Comparison of ENCODE assay signal across 8 mouse cellular contexts in genomic region chr3:30765311-30766027, GRCm38 (mm10). TPM values are rescaled to one million over a fixed set of nuclear protein-coding genes. Genes with fewer than 3 reads are reported as not detected.
DNase-seq lines count a peak whose midpoint lies in the region; ATAC-seq and TF ChIP-seq lines count a peak whose summit lies in the region.
"Had no signal": no experiment of that assay in that cellular context is flagged by ENCODE, and none has a peak within 500 bp of the region (broad histone marks: within the 10 kb centered on the region; RNA-seq: fewer than 3 reads in every experiment).

No protein-coding gene starts in this region.

- dilution Hi-C loops in CH12.LX (cut with MboI; ENCODE audit: extremely low pct_ligation_motif_present, extremely low pct_unique_long_range_greater_than_20kb, low sequenced_read_pairs): no loop called here

- ATAC-seq in activated CD4-positive, CD25-positive, alpha-beta regulatory T cell, adult 4 months: peak; percentile 36
- peak; percentile 91 for ATAC-seq in intestine, embryonic 15.5 days
- no peak for ATAC-seq in neural tube, embryonic 15.5 days (ENCODE audit: low FRiP score)
- no peak for ATAC-seq in hindbrain, embryonic 16.5 days

- peak; percentile 22 to 41; a peak in 2 of 4 replicates for TF ChIP-seq CTCF in CH12.LX (conservative IDR thresholded peaks at IDR 0.05 in 1 of 2, IDR thresholded peaks at IDR 0.05 in 1 of 2; ENCODE audit: low read depth in 2 of 2, low read length in 2 of 2)

- TF ChIP-seq POLR2A in CH12.LX (IDR thresholded peaks at IDR 0.05; ENCODE audit: low read depth, low read length): no peak

- 59% methylated on average over 10 of the region's 10 CpGs for WGBS in intestine, embryonic 15.5 days
- 81% methylated on average over 10 of the region's 10 CpGs for whole genome bisulfite sequencing in neural tube, embryonic 15.5 days
- WGBS in hindbrain, embryonic 16.5 days: 80% methylated on average over 10 of the region's 10 CpGs

- H3K27ac ChIP-seq in CH12.LX (ENCODE audit: insufficient read depth, low read depth): no peak overlapping the region
- H3K27ac ChIP-seq in intestine, embryonic 15.5 days: no peak overlapping the region
- H3K27ac ChIP-seq in neural tube, embryonic 15.5 days (replicated peaks): no peak overlapping the region
- H3K27ac ChIP-seq in hindbrain, embryonic 16.5 days (ENCODE audit: low read depth, low read length): no peak overlapping the region
- H3K27ac ChIP-seq: hindbrain, embryonic 15.5 days had no signal

- H3K9ac ChIP-seq in CH12.LX (ENCODE audit: insufficient read depth, low read depth): no peak overlapping the region
- H3K9ac ChIP-seq in intestine, embryonic 15.5 days: no peak overlapping the region
- no peak overlapping the region for H3K9ac ChIP-seq in neural tube, embryonic 15.5 days (replicated peaks)
- H3K9ac ChIP-seq in hindbrain, embryonic 16.5 days (ENCODE audit: low read depth, low read length): no peak overlapping the region
- H3K9ac ChIP-seq: hindbrain, embryonic 15.5 days had no signal

- in situ Hi-C loops in CH12.LX (cut with MboI; ENCODE audit: low pct_ligation_motif_present, low pct_unique_long_range_greater_than_20kb, low sequenced_read_pairs): no loop called here

- H3K36me3 ChIP-seq in CH12.LX (replicated peaks in 1 of 2; ENCODE audit: control insufficient read depth in 1 of 2, insufficient read depth in 1 of 2, low read length in 1 of 2): no peaks in the 10 kb centered on the region
- H3K36me3 ChIP-seq in intestine, embryonic 15.5 days: no peaks in the 10 kb centered on the region
- no peaks in the 10 kb centered on the region for H3K36me3 ChIP-seq in neural tube, embryonic 15.5 days
- no peaks in the 10 kb centered on the region for H3K36me3 ChIP-seq in hindbrain, embryonic 16.5 days (ENCODE audit: control insufficient read depth, insufficient read depth, low read length)
- H3K36me3 ChIP-seq: hindbrain, embryonic 15.5 days had no signal

- no peaks in the 10 kb centered on the region for H3K79me2 ChIP-seq in CH12.LX (replicated peaks; ENCODE audit: control insufficient read depth, extremely low read depth, insufficient read depth, poor library complexity, severe bottlenecking)

- no peaks in the 10 kb centered on the region for H3K27me3 ChIP-seq in CH12.LX (replicated peaks)
- H3K27me3 ChIP-seq in intestine, embryonic 15.5 days (replicated peaks): no peaks in the 10 kb centered on the region
- H3K27me3 ChIP-seq in neural tube, embryonic 15.5 days (replicated peaks): no peaks in the 10 kb centered on the region
- no peaks in the 10 kb centered on the region for H3K27me3 ChIP-seq in hindbrain, embryonic 16.5 days (replicated peaks; ENCODE audit: control insufficient read depth, insufficient read depth, low read length)
- H3K27me3 ChIP-seq: hindbrain, embryonic 15.5 days had no signal

- H3K4me1 ChIP-seq in CH12.LX (ENCODE audit: control insufficient read depth in 1 of 2, insufficient read depth in 2 of 2): peaks cover 0 to 16% of the 10 kb centered on the region in 2 experiments; a peak in 2 of 4 replicates
- H3K4me1 ChIP-seq in intestine, embryonic 15.5 days (replicated peaks): no peaks in the 10 kb centered on the region
- H3K4me1 ChIP-seq in neural tube, embryonic 15.5 days: no peaks in the 10 kb centered on the region
- no peaks in the 10 kb centered on the region for H3K4me1 ChIP-seq in hindbrain, embryonic 16.5 days (ENCODE audit: control insufficient read depth, insufficient read depth, low read depth, low read length)
- H3K4me1 ChIP-seq: hindbrain, embryonic 15.5 days had no signal

- peak overlapping the region in 2 of 3 experiments; percentile 15 to 24 for H3K4me3 ChIP-seq in CH12.LX (replicated peaks in 1 of 3; ENCODE audit: low read depth in 2 of 3, low read length in 2 of 3, poor library complexity in 1 of 3)
- H3K4me3 ChIP-seq in intestine, embryonic 15.5 days (replicated peaks): no peak overlapping the region
- H3K4me3 ChIP-seq in neural tube, embryonic 15.5 days (replicated peaks): no peak overlapping the region
- H3K4me3 ChIP-seq in hindbrain, embryonic 16.5 days (ENCODE audit: low read length): no peak overlapping the region
- H3K4me3 ChIP-seq: hindbrain, embryonic 15.5 days had no signal

- no peaks in the 10 kb centered on the region for H3K9me3 ChIP-seq in CH12.LX (replicated peaks; ENCODE audit: low read length)
- no peaks in the 10 kb centered on the region for H3K9me3 ChIP-seq in intestine, embryonic 15.5 days
- H3K9me3 ChIP-seq in neural tube, embryonic 15.5 days (replicated peaks): no peaks in the 10 kb centered on the region
- H3K9me3 ChIP-seq in hindbrain, embryonic 16.5 days (ENCODE audit: control insufficient read depth, low read length): no peaks in the 10 kb centered on the region
- H3K9me3 ChIP-seq: hindbrain, embryonic 15.5 days had no signal

- peak overlapping the region; percentile 41; the same call in 1 of the 2 replicates for H3K4me2 ChIP-seq in CH12.LX (ENCODE audit: insufficient read depth, low read depth, poor library complexity, severe bottlenecking)
- no peak overlapping the region for H3K4me2 ChIP-seq in intestine, embryonic 15.5 days (replicated peaks)
- no peak overlapping the region for H3K4me2 ChIP-seq in neural tube, embryonic 15.5 days
- H3K4me2 ChIP-seq in hindbrain, embryonic 16.5 days (ENCODE audit: low read length): no peak overlapping the region
- H3K4me2 ChIP-seq: hindbrain, embryonic 15.5 days had no signal

- TF ChIP-seq RAD21 in CH12.LX (IDR thresholded peaks at IDR 0.05; ENCODE audit: low read depth, low read length): no peak

- peak; percentile 24; the same call in 1 of the 2 replicates for TF ChIP-seq EP300 in CH12.LX (IDR thresholded peaks at IDR 0.05; ENCODE audit: low read length)

- DNase-seq in CH12.LX (ENCODE audit: extremely low read depth): peak; percentile 42
- DNase-seq in spleen, adult 18-20 months: peak; percentile 29 to 39
- no peak for DNase-seq in right cerebral cortex, postnatal 4 days

TF ChIP-seq in CH12.LX, 34 proteins besides CTCF, POLR2A, EP300 and RAD21:
- TF ChIP-seq MAFK (IDR thresholded peaks at IDR 0.05; ENCODE audit: insufficient replicate concordance, low read length): no peak
- TF ChIP-seq MXI1 (IDR thresholded peaks at IDR 0.05; ENCODE audit: low read depth, low read length): no peak
- 0 out of 2 replicates have a peak, but pooled peaks have one; percentile 41 for TF ChIP-seq MAX (IDR thresholded peaks at IDR 0.05; ENCODE audit: low read length)
- 0 out of 2 replicates have a peak, but pooled peaks have one; percentile 18 for TF ChIP-seq CHD2 (IDR thresholded peaks at IDR 0.05; ENCODE audit: low read length)
- TF ChIP-seq SMC3 (IDR thresholded peaks at IDR 0.05; ENCODE audit: low read depth, low read length): no peak
- TF ChIP-seq SIN3A (IDR thresholded peaks at IDR 0.05; ENCODE audit: low read length): no peak
- no peak for TF ChIP-seq PAX5 (IDR thresholded peaks at IDR 0.05; ENCODE audit: low read length)
- TF ChIP-seq POLR2AphosphoS2 (IDR thresholded peaks at IDR 0.05; ENCODE audit: low read depth, low read length): no peak
- TF ChIP-seq UBTF (IDR thresholded peaks at IDR 0.05; ENCODE audit: low read depth, low read length): no peak
- TF ChIP-seq ELF1 (IDR thresholded peaks at IDR 0.05; ENCODE audit: low read depth, low read length): no peak
- 0 out of 2 replicates have a peak, but pooled peaks have one; percentile 18 for TF ChIP-seq ETS1 (conservative IDR thresholded peaks at IDR 0.05; ENCODE audit: low read depth, low read length)
- no peak for TF ChIP-seq MEF2A (IDR thresholded peaks at IDR 0.05; ENCODE audit: borderline replicate concordance, low read depth, low read length)
- peak; percentile 33; the same call in 1 of the 2 replicates for TF ChIP-seq TCF12 (IDR thresholded peaks at IDR 0.05; ENCODE audit: low read depth, low read length)

RNA-seq across cellular contexts. Expression of gene Samd7, which starts 19.4 kb away (rescaled TPM):
- total RNA-seq in CH12.LX (2012; rRNA removed) (not detected in 2 replicates), CH12.LX (2014; rRNA removed) (not detected in 2 replicates)
- not detected in 2 replicates for polyA plus RNA-seq in CH12.LX (2012; ENCODE audit: insufficient read length, low read depth)
- under 1 TPM in 1 of 2 experiments, not detected in 1; 0.44 TPM for polyA plus RNA-seq in activated CD4-positive, CD25-positive, alpha-beta regulatory T cell, adult 4 months (2017; shearing (Covaris generic))
- polyA plus RNA-seq in intestine, embryonic 15.5 days (2015; fragmentation: Nextera tagmentation; extraction: Ambion mirVana): not detected in 2 replicates
- not detected in 2 replicates for polyA plus RNA-seq in neural tube, embryonic 15.5 days (2015; fragmentation: Nextera tagmentation; extraction: Ambion mirVana)
- polyA plus RNA-seq in hindbrain, embryonic 16.5 days (2015; fragmentation: Nextera tagmentation; extraction: Ambion mirVana): 0.05 and 0.06 TPM in 2 replicates

RNA-seq across cellular contexts. Expression of gene Sec62, which starts 27.2 kb away (rescaled TPM):
- 26.2 and 28.5 TPM in 2 replicates for total RNA-seq in CH12.LX (2012; rRNA removed)
- 56.6 and 65.0 TPM in 2 replicates for total RNA-seq in CH12.LX (2014; rRNA removed)
- polyA plus RNA-seq in CH12.LX (2012; ENCODE audit: insufficient read length, low read depth): 57.6 and 64.5 TPM in 2 replicates
- 10 to 100 TPM; 48.3 to 83.7 TPM for polyA plus RNA-seq in activated CD4-positive, CD25-positive, alpha-beta regulatory T cell, adult 4 months (2017; shearing (Covaris generic))
- polyA plus RNA-seq in intestine, embryonic 15.5 days (2015; fragmentation: Nextera tagmentation; extraction: Ambion mirVana): 68.3 and 83.5 TPM in 2 replicates
- polyA plus RNA-seq in neural tube, embryonic 15.5 days (2015; fragmentation: Nextera tagmentation; extraction: Ambion mirVana): 86.5 and 96.0 TPM in 2 replicates
- polyA plus RNA-seq in hindbrain, embryonic 16.5 days (2015; fragmentation: Nextera tagmentation; extraction: Ambion mirVana): 69.4 and 74.3 TPM in 2 replicates

Comparison
In these comparisons a context has a peak if more than half of its experiments do, and no peak if none do; other contexts are left out.
1. H3K4me3 ChIP-seq: peak in CH12.LX (2 of 3); none in intestine, embryonic 15.5 days (single experiment), neural tube, embryonic 15.5 days (single experiment) and hindbrain, embryonic 16.5 days (single experiment).
2. ATAC-seq: peak in activated CD4-positive, CD25-positive, alpha-beta regulatory T cell, adult 4 months (single experiment) and intestine, embryonic 15.5 days (single experiment); none in neural tube, embryonic 15.5 days (single experiment) and hindbrain, embryonic 16.5 days (single experiment).